Mouse (Mus musculus) cerebellum, postnatal 25 days (tissue): Measurements from ENCODE around the gene Arf1.
A peak's percentile ranks its signal among the peaks of the same experiment; 100 is the strongest.

Source experiments
- DNase-seq, 2 experiments: peaks; one replicate each; pipeline ENCODE4 v3.0.0; 2021; ENCODE audit warnings: mixed read lengths in 2 of 2

The Arf1 gene

GRCm38 (mm10) chr11:59228122-59228953 is at the start of gene Arf1:
Gene Arf1, minus strand, starts transcription at chr11:59228270.
- DNase-seq: peak; percentile 97 to 99

- no peak for DNase-seq
These were observed 48.8 kb upstream of the Arf1 start for GRCm38 (mm10) chr11:59276877-59277276.

GRCm38 (mm10) chr11:59274184-59274583 is 46.1 kb upstream of the Arf1 start:
- no peak for DNase-seq

GRCm38 (mm10) chr11:59266727-59267126 is 38.7 kb upstream of the Arf1 start:
- DNase-seq: no peak

- DNase-seq: no peak
These were observed 37.2 kb upstream of the Arf1 start for GRCm38 (mm10) chr11:59265154-59265813.

- DNase-seq: no peak
These were observed 36.5 kb upstream of the Arf1 start for GRCm38 (mm10) chr11:59264593-59264992.

- DNase-seq: peak in 1 of 2 experiments; percentile 30
These were observed 35.9 kb upstream of the Arf1 start for GRCm38 (mm10) chr11:59263870-59264563.

GRCm38 (mm10) chr11:59262308-59262707 is 34.2 kb upstream of the Arf1 start:
- DNase-seq: no peak

- no peak for DNase-seq
These were observed 32.8 kb upstream of the Arf1 start for GRCm38 (mm10) chr11:59260706-59261493.

GRCm38 (mm10) chr11:59259647-59260046 is 31.6 kb upstream of the Arf1 start:
- no peak for DNase-seq

GRCm38 (mm10) chr11:59248101-59248500 is 20.0 kb upstream of the Arf1 start:
- no peak for DNase-seq

- DNase-seq: no peak
These were observed 15.8 kb upstream of the Arf1 start for GRCm38 (mm10) chr11:59243856-59244255.

GRCm38 (mm10) chr11:59241841-59242240 is 13.8 kb upstream of the Arf1 start:
- DNase-seq: no peak

- no peak for DNase-seq
These were observed 11.7 kb upstream of the Arf1 start for GRCm38 (mm10) chr11:59239796-59240195.

GRCm38 (mm10) chr11:59239428-59239785 is 11.3 kb upstream of the Arf1 start:
- DNase-seq: no peak

- peak; percentile 84 to 90 for DNase-seq
These were observed 10.7 kb upstream of the Arf1 start for GRCm38 (mm10) chr11:59238525-59239427.

GRCm38 (mm10) chr11:59232797-59233196 is 4.7 kb upstream of the Arf1 start:
- DNase-seq: no peak

GRCm38 (mm10) chr11:59230144-59230760 is 2.2 kb upstream of the Arf1 start:
- DNase-seq: peak; percentile 73 to 86

- DNase-seq: no peak
These were observed 407 bp downstream of the Arf1 start for GRCm38 (mm10) chr11:59227604-59228121.

GRCm38 (mm10) chr11:59226787-59227603 is 1.1 kb downstream of the Arf1 start:
- DNase-seq: no peak
